Mouse (Mus musculus) cerebellum, adult 11-12 months (tissue): ENCODE measurements around the gene Trmt10a.

Experiments used
- DNase-seq: peaks from one replicate; pipeline ENCODE4 v3.0.0; 2022

The Trmt10a gene

DNA sequence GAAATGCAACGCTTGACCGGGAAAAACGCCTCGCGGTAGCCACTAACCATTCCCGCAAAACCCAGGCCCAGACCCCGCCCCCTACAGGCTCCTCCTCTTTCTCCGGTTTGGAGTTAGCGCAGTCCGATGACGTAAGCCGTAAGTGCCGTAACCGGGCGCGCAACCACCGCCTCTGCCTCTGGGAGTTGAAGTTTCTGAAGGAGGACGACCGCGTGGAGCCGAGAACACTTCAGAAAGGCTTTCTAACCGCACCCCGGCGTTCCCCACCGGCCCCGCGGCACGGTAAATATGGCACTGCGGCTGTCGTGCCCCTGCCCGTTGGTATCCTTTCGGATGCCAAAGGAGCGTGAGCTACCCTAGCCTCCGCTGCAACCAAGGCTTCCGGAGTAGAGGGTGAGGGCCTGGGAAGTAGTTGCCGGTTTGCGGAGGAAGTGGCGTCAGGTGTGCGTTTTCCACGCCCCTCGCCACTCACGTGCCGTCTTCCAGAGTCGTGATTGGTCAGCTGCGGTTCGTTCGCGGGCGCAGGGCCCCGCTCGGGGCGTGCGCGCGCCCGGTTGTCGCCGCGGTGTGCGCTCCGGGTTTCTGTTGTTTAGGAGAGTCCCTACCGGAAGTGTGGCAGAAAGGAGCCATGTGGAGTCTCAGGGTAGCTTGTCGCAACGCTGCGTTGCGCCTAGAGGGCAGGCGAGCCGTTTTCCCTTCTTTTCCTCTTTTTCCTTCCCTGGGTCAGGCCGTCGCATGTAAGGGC is at the start of gene Trmt10a:
TSS of gene Trmt10a (plus strand) at position 134 of the 745 bp plus-strand sequence.
- peak; percentile 98 for DNase-seq

GRCm38 (mm10) chr3:138095301-138095700 is 47.9 kb upstream of the Trmt10a start:
- DNase-seq: no peak

DNA sequence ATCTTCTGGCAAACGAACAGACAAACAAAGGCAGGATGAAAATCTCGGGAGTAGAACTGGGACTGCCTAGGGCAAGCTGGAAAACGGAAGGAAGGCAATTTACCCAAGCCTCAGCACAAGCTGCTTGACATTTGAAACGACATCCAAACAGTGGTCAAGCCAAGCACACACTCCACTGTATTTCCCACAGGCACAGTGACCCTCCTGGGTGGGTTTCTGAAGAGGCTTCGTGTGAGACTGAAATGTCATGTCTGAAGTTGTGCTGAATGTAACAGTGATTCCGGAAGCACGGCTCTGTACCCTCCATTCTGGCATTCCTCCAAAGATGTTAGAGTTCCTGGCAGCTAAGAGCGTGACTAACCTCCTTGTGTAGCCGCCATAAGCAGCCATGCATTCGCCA is 47.5 kb upstream of the Trmt10a start:
- DNase-seq: no peak

DNA sequence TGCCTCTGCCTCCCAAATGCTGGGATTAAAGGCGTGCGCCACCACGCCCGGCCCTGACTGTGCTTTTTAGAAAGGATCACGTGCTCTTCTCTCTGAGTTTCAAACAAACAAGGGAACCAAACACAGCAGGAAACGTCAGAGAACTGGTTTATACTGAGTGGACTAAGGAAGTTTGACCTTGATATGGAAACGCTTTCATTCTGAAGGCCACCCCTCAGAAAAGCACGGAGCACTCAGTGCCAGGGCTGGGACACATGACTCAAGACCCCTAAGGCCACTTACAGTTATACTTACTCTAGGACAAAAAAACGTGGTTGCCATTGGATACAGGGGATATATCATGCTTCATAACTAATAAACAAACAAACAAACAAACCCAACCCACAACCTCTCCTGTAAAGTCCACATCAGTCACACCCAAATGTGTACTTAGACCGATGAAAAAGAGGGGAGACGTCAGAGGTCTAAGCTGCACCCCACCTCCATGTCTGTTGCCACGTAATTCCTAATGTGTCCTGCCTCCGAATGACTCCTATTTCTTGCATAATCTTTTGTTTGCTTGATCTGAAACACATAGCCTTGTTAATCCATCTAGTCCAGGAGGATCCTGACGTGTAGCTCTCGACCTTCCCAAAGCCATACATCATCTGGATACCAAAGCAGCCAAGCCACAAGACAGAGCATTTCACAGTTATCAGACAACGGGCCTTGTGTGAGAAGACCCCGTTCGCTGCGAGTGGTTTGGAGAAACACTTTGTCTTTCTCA is 46.8 kb upstream of the Trmt10a start:
- DNase-seq: no peak

DNA sequence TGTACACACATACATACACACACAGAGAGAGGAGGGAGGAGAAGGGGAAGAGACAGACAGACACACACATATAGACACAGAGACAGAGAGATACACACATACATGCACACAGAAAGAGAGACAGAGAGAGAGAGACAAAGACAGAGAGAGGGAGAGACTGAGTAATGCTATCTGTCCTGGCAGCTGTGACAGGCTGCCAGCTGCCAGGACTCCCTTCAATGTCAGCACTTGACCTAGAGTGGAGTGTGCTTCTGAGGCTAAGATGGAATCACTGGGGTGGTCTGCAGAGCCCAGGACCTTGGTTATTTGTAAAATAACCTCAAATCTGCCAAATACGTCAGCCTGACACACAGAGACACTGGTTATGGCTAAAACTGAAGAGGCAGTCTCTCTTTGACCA is 45.5 kb upstream of the Trmt10a start:
- DNase-seq: no peak

GRCm38 (mm10) chr3:138101936-138102335 is 41.3 kb upstream of the Trmt10a start:
- DNase-seq: no peak

GRCm38 (mm10) chr3:138103690-138104089 is 39.6 kb upstream of the Trmt10a start:
- no peak for DNase-seq

DNA sequence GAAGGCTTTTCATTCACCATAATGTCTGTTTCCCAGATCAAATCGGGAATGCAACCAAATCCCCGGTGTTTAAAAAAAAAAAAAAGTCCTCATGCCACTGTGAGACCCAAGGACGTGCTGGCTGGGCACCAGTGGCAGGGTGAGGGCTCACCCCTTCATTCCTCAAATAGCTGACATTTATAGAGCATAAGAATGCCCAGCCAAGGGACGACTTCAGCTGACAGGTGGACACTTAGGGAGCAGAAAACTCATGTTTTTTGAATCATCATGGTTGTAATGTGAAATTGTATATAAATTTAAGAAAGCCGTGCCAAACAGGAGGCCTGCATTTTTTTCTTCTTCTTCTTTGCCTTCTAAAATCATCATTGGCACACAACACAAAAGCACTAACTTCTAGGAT is 38.2 kb upstream of the Trmt10a start:
- DNase-seq: no peak

DNA sequence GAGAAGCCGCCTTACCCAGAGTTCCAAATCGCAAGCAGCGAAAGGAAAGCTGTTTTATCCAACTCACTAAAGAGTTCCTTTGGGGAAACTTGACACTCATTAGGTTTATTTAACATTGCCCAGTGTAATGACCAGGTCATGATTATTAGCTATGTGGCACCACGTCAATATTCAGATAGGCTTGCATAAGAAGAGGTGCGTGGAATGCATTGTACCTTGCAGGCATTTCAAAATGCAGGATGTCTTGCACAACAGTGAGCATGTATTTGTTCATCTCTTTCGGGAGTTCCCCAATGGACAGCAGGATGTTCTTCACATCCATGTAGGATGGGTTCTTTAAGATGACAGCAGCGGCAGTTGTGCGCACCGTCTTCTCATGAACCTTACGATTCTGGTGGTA is 36.4 kb upstream of the Trmt10a start:
- no peak for DNase-seq

DNA sequence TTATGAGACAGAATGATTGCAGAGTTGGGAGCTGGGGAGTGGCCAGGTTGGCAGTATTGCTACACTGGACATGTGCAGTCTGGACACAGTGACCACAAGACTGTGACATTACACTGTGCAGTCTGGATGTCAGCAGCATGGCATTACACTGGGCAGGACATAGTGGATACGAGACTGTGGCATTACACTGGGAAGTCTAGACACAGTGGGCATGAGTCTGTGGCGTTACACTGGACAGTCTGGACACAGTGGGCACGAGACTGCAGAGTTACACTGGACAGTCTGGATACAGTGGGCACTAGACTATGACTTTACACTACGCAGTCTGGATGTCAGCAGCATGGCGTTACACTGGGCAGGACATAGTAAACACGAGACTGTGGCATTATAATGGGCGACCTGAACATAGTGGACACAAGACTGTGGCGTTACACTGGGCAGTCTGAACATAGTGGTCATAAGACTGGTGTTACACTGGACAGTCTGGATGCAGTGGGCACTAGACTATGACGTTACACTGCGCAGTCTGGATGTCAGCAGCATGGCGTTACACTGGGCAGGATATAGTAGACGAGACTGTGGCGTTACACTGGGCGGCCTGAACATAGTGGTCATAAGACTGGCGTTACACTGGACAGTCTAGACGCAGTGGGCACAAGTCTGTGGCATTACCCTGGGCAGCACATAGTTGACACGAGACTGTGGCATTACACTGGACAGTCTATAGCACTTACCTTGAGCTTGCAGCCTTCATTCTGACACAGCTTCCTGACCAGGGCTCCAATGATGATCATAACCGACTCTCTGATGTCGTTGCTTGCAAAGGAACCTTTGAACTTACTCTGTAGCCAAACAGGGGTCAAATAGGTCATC is 32.1 kb upstream of the Trmt10a start:
- DNase-seq: no peak

- DNase-seq: no peak
Observed at GRCm38 (mm10) chr3:138114106-138114505, 29.1 kb upstream of the Trmt10a start.

- DNase-seq: no peak
Observed at GRCm38 (mm10) chr3:138116871-138117270, 26.4 kb upstream of the Trmt10a start.

- DNase-seq: no peak
Observed at GRCm38 (mm10) chr3:138118392-138118791, 24.9 kb upstream of the Trmt10a start.

DNA sequence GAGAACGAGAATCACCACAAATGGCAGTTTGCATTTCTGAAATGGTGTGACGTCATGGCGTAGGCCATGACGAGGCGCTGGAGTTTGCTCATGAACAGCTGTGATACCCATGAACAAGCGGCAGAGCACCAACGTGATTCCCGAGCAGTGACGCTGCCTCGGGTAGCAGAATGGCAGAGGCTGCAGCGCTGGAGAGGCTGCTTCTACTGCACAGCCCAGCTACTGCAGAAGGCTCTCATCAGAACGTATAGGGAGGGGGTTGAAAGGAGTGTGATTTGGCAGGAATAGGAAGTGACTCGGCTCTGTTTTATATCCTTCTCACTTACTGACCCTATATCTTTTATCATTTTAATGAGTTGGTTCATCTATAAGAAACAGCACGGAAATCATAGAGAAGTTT is 24.4 kb upstream of the Trmt10a start:
- DNase-seq: no peak

- DNase-seq: no peak
Observed at GRCm38 (mm10) chr3:138119444-138120105, 23.7 kb upstream of the Trmt10a start.

DNA sequence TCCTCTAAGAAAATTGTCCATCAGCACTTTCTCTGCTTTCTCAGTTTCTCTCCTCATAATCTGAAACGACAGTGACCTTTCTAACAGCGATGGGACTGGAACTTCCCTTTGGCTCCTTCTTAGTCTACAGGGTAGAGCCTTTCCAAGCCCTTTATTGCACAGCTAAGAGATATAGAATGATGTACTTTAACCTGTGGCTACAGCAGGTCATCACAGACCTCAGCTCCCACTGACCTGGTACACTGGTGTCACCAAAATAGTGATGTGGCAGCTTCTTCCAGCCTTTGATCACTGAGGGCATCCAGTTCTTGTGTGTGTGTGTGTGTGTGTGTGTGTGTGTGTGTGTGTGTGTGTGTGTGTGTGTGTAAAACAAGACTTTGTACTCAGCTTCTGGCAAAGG is 21.8 kb upstream of the Trmt10a start:
- DNase-seq: no peak

GRCm38 (mm10) chr3:138123842-138124241 is 19.4 kb upstream of the Trmt10a start:
- DNase-seq: no peak

DNA sequence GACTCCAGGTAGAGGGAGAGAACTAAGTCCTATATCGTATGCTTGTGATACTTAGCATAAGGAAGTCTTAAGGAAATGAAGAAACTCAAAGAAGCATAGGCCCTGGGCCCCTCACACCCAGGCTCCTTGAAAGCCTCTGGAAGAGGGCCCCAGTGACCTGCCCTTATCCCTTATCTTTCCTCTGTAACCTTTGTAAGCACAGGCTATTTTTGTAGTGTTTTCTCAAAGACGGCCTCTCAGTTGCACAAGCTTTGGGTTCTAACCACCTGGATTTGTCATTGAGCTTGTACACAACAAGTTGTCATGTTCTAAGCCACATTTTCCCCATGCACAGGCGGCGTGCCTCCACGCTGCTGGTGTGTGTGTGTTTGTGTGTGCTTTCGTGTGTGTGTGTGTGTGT is 14.1 kb upstream of the Trmt10a start:
- DNase-seq: no peak

GRCm38 (mm10) chr3:138130692-138131091 is 12.6 kb upstream of the Trmt10a start:
- DNase-seq: no peak

- no peak for DNase-seq
Observed at GRCm38 (mm10) chr3:138131168-138131567, 12.1 kb upstream of the Trmt10a start.

GRCm38 (mm10) chr3:138133463-138133862 is 9.8 kb upstream of the Trmt10a start:
- DNase-seq: no peak

GRCm38 (mm10) chr3:138133916-138134315 is 9.3 kb upstream of the Trmt10a start:
- DNase-seq: no peak

DNA sequence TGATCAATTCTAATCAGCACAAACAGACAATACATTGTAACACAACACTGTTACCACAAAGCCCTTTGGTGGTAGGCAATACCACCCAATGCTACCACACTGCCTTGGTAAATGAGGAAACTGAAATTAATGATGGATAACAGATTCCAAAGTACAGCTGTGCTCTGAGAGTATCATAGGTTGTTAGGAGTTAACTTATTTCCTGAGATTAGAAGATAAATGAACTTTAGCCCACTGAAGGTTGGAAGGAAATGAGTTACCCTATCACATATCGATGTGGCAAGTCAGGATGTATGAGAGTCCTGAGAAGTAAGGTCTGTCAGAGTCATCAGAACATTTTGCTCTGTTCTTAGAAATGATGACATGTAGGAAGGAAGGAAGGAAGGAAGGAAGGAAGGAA is 8.7 kb upstream of the Trmt10a start:
- no peak for DNase-seq
